Mouse (Mus musculus): ENCODE data around the gene Rps21.
A peak's percentile ranks its signal among the peaks of the same experiment; 100 is the strongest.

The Rps21 gene

DNA sequence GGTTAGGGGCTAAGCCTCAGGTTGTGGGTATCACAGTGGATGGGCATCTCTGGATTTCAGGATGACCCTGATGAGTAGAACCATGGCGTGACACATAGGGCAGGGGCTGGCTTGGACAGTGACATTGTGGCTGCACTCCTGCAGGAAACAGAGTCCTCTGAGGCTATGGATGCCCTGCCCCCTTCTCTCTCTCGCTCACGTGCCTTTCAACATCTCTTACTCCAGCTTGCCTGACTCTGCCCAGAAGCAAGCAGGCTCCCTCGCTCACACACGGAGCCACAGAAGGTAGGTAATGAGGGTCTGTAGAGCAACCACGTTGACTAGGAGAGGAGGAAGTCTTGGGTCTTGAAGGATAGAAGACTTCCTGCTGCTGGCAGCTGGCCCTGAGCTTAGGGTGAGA, 33.3 kb downstream of the Rps21 start:
- no peak for DNase-seq (ENCODE audit: low read depth, low spot score)

DNA sequence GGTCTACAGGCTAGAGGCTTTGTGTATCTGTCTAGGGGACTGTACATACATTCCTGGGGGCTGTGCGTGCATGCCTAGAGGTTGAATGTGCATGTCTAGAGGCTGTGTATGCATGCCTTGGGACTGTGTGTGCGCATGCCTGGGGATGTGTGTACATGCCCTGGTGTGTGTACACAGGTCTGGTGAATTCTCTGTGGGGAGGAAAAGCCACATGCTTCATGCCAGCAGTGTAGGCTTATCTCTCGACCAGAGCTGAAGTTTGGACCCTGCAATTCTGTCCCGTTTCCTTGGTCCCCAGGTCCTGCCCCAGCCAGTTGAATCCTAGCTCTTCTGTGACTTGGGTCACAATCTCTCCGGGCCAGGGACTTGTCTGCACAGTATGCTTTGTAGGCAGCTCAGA, 34.4 kb downstream of the Rps21 start:
- DNase-seq (ENCODE audit: low read depth, low spot score) = no peak

DNA sequence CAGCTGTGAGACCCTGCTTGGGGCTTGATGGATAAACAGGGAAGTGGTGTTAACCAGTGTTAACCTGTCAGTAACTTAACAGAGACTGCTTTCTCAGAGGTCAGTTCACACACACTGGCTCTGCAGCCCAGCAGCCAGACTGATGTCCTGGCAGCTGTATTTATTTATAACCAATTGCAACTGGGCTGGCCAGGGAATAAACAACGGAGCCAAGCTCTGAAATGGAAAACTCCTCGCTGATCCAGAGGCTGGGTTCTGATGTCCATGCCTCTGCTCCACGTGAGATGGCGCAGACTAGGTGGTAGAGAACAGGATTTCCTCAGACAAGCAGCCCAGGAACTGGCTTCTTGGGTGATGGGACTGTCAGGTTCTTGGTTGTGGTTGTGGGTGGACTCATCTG, 34.8 kb downstream of the Rps21 start:
- DNase-seq (ENCODE audit: low read depth, low spot score) = no peak

DNA sequence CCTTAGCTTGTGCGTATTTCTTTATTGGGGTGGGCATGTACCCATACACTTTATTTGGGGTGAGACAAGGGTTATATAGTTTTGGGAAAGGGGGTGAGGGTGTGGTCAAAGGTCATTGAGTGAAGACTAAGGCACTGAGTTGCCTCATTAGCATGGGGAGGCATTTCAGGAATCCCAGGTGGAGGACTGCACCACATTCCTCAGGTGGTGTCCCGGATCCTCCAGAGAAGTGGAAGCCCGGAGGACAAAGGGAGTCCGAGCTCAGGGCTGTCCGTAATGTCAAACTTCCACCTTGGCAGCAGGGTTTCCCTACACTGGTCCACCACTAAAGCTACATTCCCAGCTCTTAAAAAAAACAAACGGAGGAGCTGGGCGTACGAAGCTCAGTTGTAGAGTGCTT, 35.7 kb downstream of the Rps21 start:
- DNase-seq (ENCODE audit: low read depth, low spot score) = no peak

DNA sequence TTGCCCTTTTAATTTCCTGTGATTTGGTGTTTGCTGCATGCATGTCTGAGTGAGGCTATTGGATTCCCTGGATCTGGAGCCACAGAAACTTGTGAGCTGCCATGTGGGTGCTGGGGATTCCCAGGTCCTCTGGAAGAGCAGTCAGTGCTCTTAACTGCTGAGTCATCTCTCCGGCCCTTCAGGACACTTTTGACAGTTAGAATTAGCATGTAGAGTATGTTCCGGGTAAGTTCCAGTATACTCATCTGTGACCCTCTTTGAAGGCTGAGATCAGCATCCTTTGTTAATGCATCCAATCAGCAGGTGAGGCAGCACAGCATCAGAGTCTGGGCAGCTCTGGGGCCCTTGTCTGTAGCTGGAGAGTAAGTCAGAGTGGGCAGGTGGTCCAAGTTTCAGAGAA, 43.1 kb downstream of the Rps21 start:
- no peak for DNase-seq (ENCODE audit: low read depth, low spot score)

DNA sequence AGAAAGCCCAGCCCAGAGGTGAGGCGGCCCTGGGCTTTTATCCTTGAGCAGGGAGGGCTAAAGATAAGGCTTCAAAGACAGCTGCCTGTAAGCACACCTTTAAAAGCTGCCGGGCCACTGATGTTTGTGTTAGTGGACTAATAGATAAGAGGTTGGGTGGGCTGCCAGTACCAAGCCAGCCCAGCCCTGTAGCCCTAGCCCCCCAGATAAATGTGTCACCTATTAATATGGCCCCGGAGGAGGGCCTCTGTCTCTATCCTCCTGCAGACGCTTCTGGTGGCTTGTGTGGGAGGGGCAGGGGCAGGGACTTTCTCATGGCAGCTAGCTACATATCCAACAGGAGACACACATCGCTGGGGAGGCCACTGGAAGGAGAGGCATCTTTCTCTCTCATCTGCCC, 43.6 kb downstream of the Rps21 start:
- no peak for DNase-seq (ENCODE audit: low read depth, low spot score)

DNA sequence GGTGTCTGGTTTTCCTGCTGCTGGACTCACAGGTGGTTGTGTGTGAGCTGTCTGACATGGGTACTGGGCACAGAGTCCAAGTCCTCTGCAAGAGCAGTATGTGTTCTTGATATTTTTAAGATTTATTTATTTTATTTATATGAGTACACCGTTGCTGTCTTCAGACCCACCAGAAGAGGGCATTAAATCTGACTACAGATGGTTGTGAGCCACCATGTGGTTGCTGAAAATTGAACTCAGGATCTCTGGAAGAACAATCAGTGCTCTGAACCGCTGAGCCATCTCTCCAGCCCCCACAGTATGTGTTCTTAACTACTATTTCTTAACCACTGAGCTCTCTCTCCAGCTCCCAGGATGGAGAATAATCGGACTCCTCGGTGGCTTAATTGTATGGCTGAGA, 45.0 kb downstream of the Rps21 start:
- no peak for DNase-seq (ENCODE audit: low read depth, low spot score)

DNA sequence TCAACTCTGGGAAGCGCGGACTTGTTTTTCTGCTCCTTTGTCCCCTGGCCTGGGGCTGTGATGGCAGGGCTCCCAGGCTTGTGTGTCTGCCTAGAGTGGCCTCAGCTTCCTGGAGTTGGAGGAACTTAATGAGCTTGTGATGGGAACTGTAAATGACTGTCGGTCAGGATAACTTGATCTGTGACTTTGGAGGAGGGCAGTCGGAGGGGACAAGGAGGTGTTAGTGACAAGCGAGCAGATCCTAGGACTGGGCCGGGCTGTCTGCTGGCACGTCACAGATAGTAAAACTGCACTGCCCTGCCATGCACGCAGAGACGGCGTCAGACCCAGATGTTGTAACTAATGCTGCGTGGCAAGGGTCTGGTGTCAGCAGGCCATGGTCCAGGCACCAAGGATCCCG, 46.3 kb downstream of the Rps21 start:
- no peak for DNase-seq (ENCODE audit: low read depth, low spot score)

DNA sequence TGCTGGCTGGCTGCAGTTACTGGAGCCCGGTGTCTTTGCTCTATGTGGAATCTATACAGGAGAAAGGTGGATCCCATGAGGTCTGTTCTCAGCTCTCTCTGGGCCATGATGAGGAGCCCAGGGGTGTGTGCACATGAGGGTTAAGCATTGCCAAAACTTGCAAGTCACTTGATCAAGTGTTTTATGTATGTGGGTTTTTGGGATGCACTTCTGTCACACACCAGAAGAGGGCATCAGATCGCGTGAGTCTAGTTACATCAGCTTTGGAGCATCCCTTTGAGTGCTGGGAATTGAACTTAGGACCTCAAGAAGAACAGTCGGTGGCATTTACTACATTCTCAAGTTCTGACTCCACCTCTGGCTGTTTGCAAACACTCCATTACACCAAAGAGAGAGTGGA, 47.4 kb downstream of the Rps21 start:
- no peak for DNase-seq (ENCODE audit: low read depth, low spot score)

DNA sequence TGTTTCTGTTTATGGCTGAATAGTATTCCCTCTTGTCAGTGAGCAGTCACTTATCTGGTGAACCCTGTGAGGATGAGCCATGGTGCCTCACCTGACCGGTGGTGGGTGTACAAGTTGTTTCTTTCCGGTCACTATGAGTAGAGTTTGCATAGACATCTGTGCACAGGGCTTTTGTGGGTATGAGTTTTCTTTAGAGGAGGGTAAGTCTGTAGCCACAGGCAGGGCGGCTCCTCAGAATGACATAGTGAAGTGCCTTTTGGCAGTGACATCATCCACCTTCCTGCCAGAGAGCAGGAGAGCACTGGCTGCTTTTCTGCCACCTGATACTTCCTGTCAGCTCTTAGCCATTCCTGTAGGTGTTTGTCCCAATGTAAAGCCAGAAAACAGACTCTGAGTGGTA, 48.3 kb downstream of the Rps21 start:
- DNase-seq (ENCODE audit: low read depth, low spot score) = no peak

DNA sequence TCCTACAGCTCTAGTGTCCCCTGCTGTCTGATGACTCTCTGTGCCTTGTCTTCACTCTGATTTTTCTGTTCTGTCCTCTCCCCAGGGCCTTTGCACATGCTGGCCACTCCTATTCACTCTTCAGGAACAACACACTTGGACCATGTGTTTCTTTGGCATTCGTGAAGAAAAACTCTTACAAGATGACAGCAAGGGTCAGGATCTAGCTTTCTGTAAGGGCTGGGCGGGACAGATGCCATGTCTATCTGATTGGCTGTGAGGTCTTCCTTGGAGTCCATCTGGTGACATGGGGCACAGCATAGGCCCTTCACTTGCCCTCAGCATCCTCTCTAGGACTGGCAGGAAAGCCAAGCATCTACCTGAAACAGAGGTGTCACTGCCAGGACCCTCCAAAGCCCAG, 48.8 kb downstream of the Rps21 start:
- DNase-seq (ENCODE audit: low read depth, low spot score) = no peak

DNA sequence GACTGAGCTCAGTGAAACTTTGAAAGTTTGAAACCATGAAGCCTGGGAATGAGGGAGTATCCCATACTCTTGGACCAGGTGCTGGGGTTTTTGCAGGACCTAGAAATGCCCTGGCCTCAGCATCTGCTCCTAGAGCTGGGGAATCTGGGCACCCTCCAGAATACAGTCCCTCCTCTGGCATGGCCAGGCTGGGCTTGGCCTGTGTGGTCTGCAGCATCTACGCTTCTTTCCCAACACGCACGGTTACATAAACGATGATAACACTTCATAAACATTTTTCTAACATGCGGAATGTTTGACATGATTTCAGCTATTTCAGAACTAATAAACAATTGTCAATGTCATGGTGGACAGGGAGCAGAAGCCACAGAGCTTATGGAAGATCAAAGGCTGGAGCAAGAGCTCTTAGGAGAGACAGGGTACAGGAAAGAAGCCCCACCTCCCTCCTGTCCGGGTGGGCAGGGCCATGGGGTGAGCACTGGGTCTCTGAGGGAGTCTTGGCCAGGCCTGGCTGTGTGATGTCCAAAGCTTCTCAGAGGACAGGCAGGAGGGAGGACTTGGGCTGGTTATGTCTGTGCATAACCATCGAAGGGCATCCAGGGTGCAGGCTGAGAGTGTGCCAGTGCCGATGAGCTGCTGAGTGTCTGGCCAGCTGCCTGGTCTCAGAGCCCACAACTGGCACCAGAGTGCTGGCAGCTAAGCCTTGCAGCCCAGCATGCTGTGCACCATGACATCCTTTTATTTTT, 49.4 kb downstream of the Rps21 start:
- DNase-seq (ENCODE audit: low read depth, low spot score) = peak; percentile 37

DNA sequence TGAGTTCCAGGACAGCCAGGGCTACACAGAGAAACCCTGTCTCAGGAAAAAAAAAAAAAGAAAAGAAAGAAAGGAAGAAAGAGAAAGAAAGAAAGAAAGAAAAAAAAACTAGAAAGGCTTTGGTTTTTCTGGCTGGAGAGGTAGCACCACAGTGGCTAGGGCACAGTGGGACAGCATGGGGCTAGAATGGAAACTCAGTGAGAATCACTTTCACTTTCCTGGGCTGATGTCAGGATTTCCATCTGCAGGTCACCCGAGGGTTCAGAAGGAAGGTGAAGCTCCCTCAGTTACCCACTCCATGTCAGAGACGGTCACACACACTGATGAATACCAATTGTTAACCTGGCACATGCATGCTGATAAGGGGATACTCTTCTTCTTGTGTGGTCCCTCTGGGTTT, 50.5 kb downstream of the Rps21 start:
- no peak for DNase-seq (ENCODE audit: low read depth, low spot score)
